Comparison of ENCODE assay signal across 10 mouse cellular contexts in the genomic region with DNA sequence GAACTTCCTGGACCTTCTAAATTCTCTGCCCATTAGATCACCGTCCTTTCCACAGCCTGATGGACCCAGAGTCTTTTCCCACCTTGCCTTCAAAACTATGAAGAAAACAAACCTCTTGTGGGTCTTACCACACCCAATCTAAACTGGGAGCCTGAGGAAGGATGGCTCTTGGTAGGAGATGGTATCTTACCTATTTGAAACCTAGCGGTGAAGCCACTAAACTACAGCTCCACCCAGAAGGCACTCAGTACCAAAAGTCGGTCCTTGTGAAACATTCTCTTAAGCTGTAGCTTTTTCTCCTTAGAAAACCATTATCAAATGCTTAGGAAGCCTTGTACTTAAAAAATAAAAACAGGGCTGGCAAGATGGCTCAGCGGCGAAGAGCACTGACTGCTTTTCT. TPM values are rescaled to one million over a fixed set of nuclear protein-coding genes. Genes with fewer than 3 reads are reported as not detected.
DNase-seq lines count a peak whose midpoint lies in the region; ATAC-seq and TF ChIP-seq lines count a peak whose summit lies in the region.
"Had no signal": no experiment of that assay in that cellular context is flagged by ENCODE, and none has a peak within 500 bp of the region (broad histone marks: within the 10 kb centered on the region; RNA-seq: fewer than 3 reads in every experiment).

No protein-coding gene starts in this region.

- H3K4me2 ChIP-seq in kidney, embryonic 14.5 days (replicated peaks; ENCODE audit: low read depth, low read length), result peak overlapping the region; percentile 82; the same call in 1 of the 2 replicates
- peak overlapping the region; percentile 70 for H3K4me2 ChIP-seq in hindbrain, embryonic 12.5 days (replicated peaks)

- TF ChIP-seq POLR2A in kidney, adult 2 months (IDR thresholded peaks at IDR 0.05; ENCODE audit: low read depth, low read length), result no peak
- no peak for TF ChIP-seq POLR2A in bone marrow, adult 2 months (IDR thresholded peaks at IDR 0.05; ENCODE audit: borderline replicate concordance, control insufficient read depth, low read depth, low read length)

- H3K9me3 ChIP-seq in kidney, embryonic 14.5 days (ENCODE audit: control insufficient read depth, low read length), result no peaks in the 10 kb centered on the region
- H3K9me3 ChIP-seq in hindbrain, embryonic 12.5 days (replicated peaks), result no peaks in the 10 kb centered on the region
- H3K9me3 ChIP-seq: G1E had no signal

- H3K4me3 ChIP-seq in kidney, embryonic 14.5 days (ENCODE audit: low read length), result no peak overlapping the region
- no peak overlapping the region for H3K4me3 ChIP-seq in kidney, adult 2 months (ENCODE audit: insufficient read depth, low read depth, low read length)
- peak overlapping the region; percentile 93 for H3K4me3 ChIP-seq in bone marrow, adult 2 months (replicated peaks; ENCODE audit: control insufficient read depth, low read depth, low read length)
- H3K4me3 ChIP-seq in hindbrain, embryonic 12.5 days, result peak overlapping the region; percentile 67; the same call in 1 of the 2 replicates
- peak overlapping the region; percentile 70; the same call in 1 of the 2 replicates for H3K4me3 ChIP-seq in macrophage (ENCODE audit: inconsistent target)

- H3K79me2 ChIP-seq in macrophage (ENCODE audit: inconsistent target), result peaks cover 23% of the 10 kb centered on the region

- 92% methylated on average over 5 of the region's 5 CpGs for WGBS in kidney, embryonic 14.5 days
- 94% methylated on average over 5 of the region's 5 CpGs for WGBS in kidney, adult 2 months
- WGBS in bone marrow, adult 2 months, result 74% methylated on average over 5 of the region's 5 CpGs
- WGBS in hindbrain, embryonic 12.5 days, result 94% methylated on average over 5 of the region's 5 CpGs
- WGBS in macrophage (ENCODE audit: missing documents), result 98% methylated on average over 5 of the region's 5 CpGs

- TF ChIP-seq CTCF in kidney, adult 2 months (conservative IDR thresholded peaks at IDR 0.05; ENCODE audit: insufficient read depth, insufficient read length, low read depth, low read length), result no peak
- no peak for TF ChIP-seq CTCF in bone marrow, adult 2 months (IDR thresholded peaks at IDR 0.05; ENCODE audit: control insufficient read depth, insufficient read depth, low read length)

- intact Hi-C loops in left cerebral cortex, postnatal 10 days (cut with DNase I), result no loop called here

- ATAC-seq in kidney, embryonic 14.5 days (ENCODE audit: low FRiP score, low TSS enrichment), result no peak
- no peak for ATAC-seq in hindbrain, embryonic 12.5 days (ENCODE audit: low FRiP score)
- ATAC-seq in activated CD4-positive, CD25-positive, alpha-beta regulatory T cell, adult 4 months, result no peak

- peaks cover 3% of the 10 kb centered on the region; the same call in 1 of the 2 replicates for H3K27me3 ChIP-seq in kidney, embryonic 14.5 days (ENCODE audit: control insufficient read depth, insufficient read depth, low read length)
- H3K27me3 ChIP-seq in kidney, adult 2 months (replicated peaks; ENCODE audit: control insufficient read depth, insufficient read depth, low read length), result no peaks in the 10 kb centered on the region
- peaks cover 3% of the 10 kb centered on the region; the same call in 1 of the 2 replicates for H3K27me3 ChIP-seq in hindbrain, embryonic 12.5 days

- no peak overlapping the region for H3K9ac ChIP-seq in kidney, embryonic 14.5 days (ENCODE audit: low read depth, low read length)
- H3K9ac ChIP-seq in hindbrain, embryonic 12.5 days, result peak overlapping the region; percentile 83; the same call in 1 of the 2 replicates

- H3K36me3 ChIP-seq in kidney, embryonic 14.5 days (ENCODE audit: control insufficient read depth, insufficient read depth, low read length), result peaks cover 17% of the 10 kb centered on the region
- no peaks in the 10 kb centered on the region; the same call in 1 of the 2 replicates for H3K36me3 ChIP-seq in kidney, adult 2 months (ENCODE audit: control insufficient read depth, insufficient read depth, low read length)
- H3K36me3 ChIP-seq in hindbrain, embryonic 12.5 days, result peaks cover 13% of the 10 kb centered on the region
- peaks cover 6% of the 10 kb centered on the region; the same call in 1 of the 2 replicates for H3K36me3 ChIP-seq in macrophage (ENCODE audit: inconsistent target)

- no peak for DNase-seq in kidney, adult 2 months
- no peak for DNase-seq in left cerebral cortex, adult 11 months (ENCODE audit: low spot score)
- DNase-seq in left cerebral cortex, postnatal 10 days (ENCODE audit: extremely low spot score in 1 of 2, low spot score in 2 of 2), result no peak
- DNase-seq: thymus, adult 18-20 months had no signal

- peaks cover 38% of the 10 kb centered on the region for H3K4me1 ChIP-seq in kidney, embryonic 14.5 days (ENCODE audit: control insufficient read depth, insufficient read depth, low read length)
- H3K4me1 ChIP-seq in kidney, adult 2 months (ENCODE audit: control insufficient read depth, insufficient read depth, low read length), result peaks cover 7% of the 10 kb centered on the region; the same call in 1 of the 2 replicates
- H3K4me1 ChIP-seq in bone marrow, adult 2 months (ENCODE audit: control insufficient read depth, insufficient read depth, low read length), result peaks cover 7% of the 10 kb centered on the region
- H3K4me1 ChIP-seq in hindbrain, embryonic 12.5 days, result peaks cover 46% of the 10 kb centered on the region

- no peak overlapping the region for H3K27ac ChIP-seq in kidney, embryonic 14.5 days (ENCODE audit: low read depth, low read length)
- no peak overlapping the region for H3K27ac ChIP-seq in kidney, adult 2 months (ENCODE audit: insufficient read depth, low read depth, low read length)
- H3K27ac ChIP-seq in bone marrow, adult 2 months (ENCODE audit: control insufficient read depth, insufficient read depth, low read depth, low read length, poor library complexity), result peak overlapping the region; percentile 92; the same call in 1 of the 2 replicates
- no peak overlapping the region for H3K27ac ChIP-seq in hindbrain, embryonic 12.5 days
- H3K27ac ChIP-seq in macrophage, result no peak overlapping the region

RNA-seq across cellular contexts. Expression of gene Spef1, which starts 1.2 kb away (rescaled TPM):
- polyA plus RNA-seq in kidney, embryonic 14.5 days (2014; fragmentation: Nextera tagmentation; extraction: Ambion mirVana), result 3.4 and 5.1 TPM in 2 replicates
- polyA plus RNA-seq in kidney, adult 2 months (2012; rRNA removed), result 4.6 and 5.2 TPM in 2 replicates
- 9.8 and 12.5 TPM in 2 replicates for polyA plus RNA-seq in bone marrow, adult 2 months (2011; ENCODE audit: insufficient read depth, insufficient read length, low replicate concordance, missing spikeins)
- polyA plus RNA-seq in hindbrain, embryonic 12.5 days (2016; fragmentation: Nextera tagmentation; extraction: Ambion mirVana), result 8.9 and 9.2 TPM in 2 replicates
- 10 to 100 TPM in 1 of 26 experiments, 1 to 10 TPM in 25; 1.3 to 10.1 (median 4.6) TPM for total RNA-seq in macrophage (2018; cell fraction: chromatin; rRNA removed)
- total RNA-seq in macrophage (2018; cell fraction: cytosol; rRNA removed), result 1 to 10 TPM in 24 of 26 experiments, under 1 TPM in 2; 0.84 to 3.6 (median 1.5) TPM
- 10 to 100 TPM in 1 of 26 experiments, 1 to 10 TPM in 25; 1.6 to 10.7 (median 4.0) TPM for total RNA-seq in macrophage (2018; cell fraction: nucleus; rRNA removed)
- polyA plus RNA-seq in macrophage (2018), result 0.98 to 3.7 TPM (median 2.0 TPM) in 3 replicates
- 1 to 10 TPM in 1 of 2 experiments, not detected in 1; 1.3 TPM for polyA plus RNA-seq in activated CD4-positive, CD25-positive, alpha-beta regulatory T cell, adult 4 months (2017; shearing (Covaris generic))
- 10 to 100 TPM; 17.4 to 18.6 TPM for total RNA-seq in left cerebral cortex, postnatal 10 days (2021)

RNA-seq across cellular contexts. Expression of gene Cdc25b, which starts 1.6 kb away (rescaled TPM):
- 41.5 and 55.7 TPM in 2 replicates for polyA plus RNA-seq in kidney, embryonic 14.5 days (2014; fragmentation: Nextera tagmentation; extraction: Ambion mirVana)
- polyA plus RNA-seq in kidney, adult 2 months (2012; rRNA removed), result 12.9 TPM in 2 replicates
- polyA plus RNA-seq in bone marrow, adult 2 months (2011; ENCODE audit: insufficient read depth, insufficient read length, low replicate concordance, missing spikeins), result 179 and 183 TPM in 2 replicates
- polyA plus RNA-seq in hindbrain, embryonic 12.5 days (2016; fragmentation: Nextera tagmentation; extraction: Ambion mirVana), result 69.8 and 85.7 TPM in 2 replicates
- total RNA-seq in macrophage (2018; cell fraction: chromatin; rRNA removed), result 10 to 100 TPM in 13 of 26 experiments, 1 to 10 TPM in 13; 1.6 to 73.3 (median 11.7) TPM
- 10 to 100 TPM in 10 of 26 experiments, 1 to 10 TPM in 16; 3.5 to 20.4 (median 7.8) TPM for total RNA-seq in macrophage (2018; cell fraction: cytosol; rRNA removed)
- 10 to 100 TPM in 11 of 26 experiments, 1 to 10 TPM in 15; 2.7 to 35.5 (median 7.2) TPM for total RNA-seq in macrophage (2018; cell fraction: nucleus; rRNA removed)
- polyA plus RNA-seq in macrophage (2018), result 8.9 to 17.1 TPM (median 9.4 TPM) in 3 replicates
- 10 to 100 TPM; 90.4 to 96.2 TPM for polyA plus RNA-seq in activated CD4-positive, CD25-positive, alpha-beta regulatory T cell, adult 4 months (2017; shearing (Covaris generic))
- total RNA-seq in left cerebral cortex, postnatal 10 days (2021), result 10 to 100 TPM; 17.0 to 17.2 TPM

RNA-seq across cellular contexts. Expression of gene Cenpb, which starts 8.4 kb away (rescaled TPM):
- polyA plus RNA-seq in kidney, embryonic 14.5 days (2014; fragmentation: Nextera tagmentation; extraction: Ambion mirVana), result 6.9 and 8.0 TPM in 2 replicates
- 95.3 and 105 TPM in 2 replicates for polyA plus RNA-seq in kidney, adult 2 months (2012; rRNA removed)
- 22.6 and 28.5 TPM in 2 replicates for polyA plus RNA-seq in bone marrow, adult 2 months (2011; ENCODE audit: insufficient read depth, insufficient read length, low replicate concordance, missing spikeins)
- 18.3 and 18.5 TPM in 2 replicates for polyA plus RNA-seq in hindbrain, embryonic 12.5 days (2016; fragmentation: Nextera tagmentation; extraction: Ambion mirVana)
- total RNA-seq in macrophage (2018; cell fraction: chromatin; rRNA removed), result 10 to 100 TPM; 10.4 to 41.7 (median 15.7) TPM
- 100 to 1,000 TPM in 10 of 26 experiments, 10 to 100 TPM in 16; 66.8 to 122 (median 95.5) TPM for total RNA-seq in macrophage (2018; cell fraction: cytosol; rRNA removed)
- total RNA-seq in macrophage (2018; cell fraction: nucleus; rRNA removed), result 10 to 100 TPM; 29.6 to 95.9 (median 60.9) TPM
- polyA plus RNA-seq in macrophage (2018), result 97.8 to 113 TPM (median 108 TPM) in 3 replicates
- 1 to 10 TPM; 3.0 to 3.1 TPM for polyA plus RNA-seq in activated CD4-positive, CD25-positive, alpha-beta regulatory T cell, adult 4 months (2017; shearing (Covaris generic))
- total RNA-seq in left cerebral cortex, postnatal 10 days (2021), result 10 to 100 TPM; 93.6 to 97.1 TPM

RNA-seq across cellular contexts. Expression of gene Ap5s1, which starts 18.6 kb away (rescaled TPM):
- polyA plus RNA-seq in kidney, embryonic 14.5 days (2014; fragmentation: Nextera tagmentation; extraction: Ambion mirVana), result 22.2 and 23.7 TPM in 2 replicates
- 48.5 and 51.6 TPM in 2 replicates for polyA plus RNA-seq in kidney, adult 2 months (2012; rRNA removed)
- polyA plus RNA-seq in bone marrow, adult 2 months (2011; ENCODE audit: insufficient read depth, insufficient read length, low replicate concordance, missing spikeins), result 12.1 and 14.5 TPM in 2 replicates
- polyA plus RNA-seq in hindbrain, embryonic 12.5 days (2016; fragmentation: Nextera tagmentation; extraction: Ambion mirVana), result 28.4 and 29.1 TPM in 2 replicates
- total RNA-seq in macrophage (2018; cell fraction: chromatin; rRNA removed), result 10 to 100 TPM in 12 of 26 experiments, 1 to 10 TPM in 14; 2.1 to 38.8 (median 9.8) TPM
- total RNA-seq in macrophage (2018; cell fraction: cytosol; rRNA removed), result 10 to 100 TPM in 25 of 26 experiments, 1 to 10 TPM in 1; 8.8 to 37.6 (median 26.1) TPM
- 10 to 100 TPM in 22 of 26 experiments, 1 to 10 TPM in 4; 1.9 to 32.5 (median 19.4) TPM for total RNA-seq in macrophage (2018; cell fraction: nucleus; rRNA removed)
- 16.5 to 31.5 TPM (median 17.0 TPM) in 3 replicates for polyA plus RNA-seq in macrophage (2018)
- 10 to 100 TPM; 14.8 to 23.9 TPM for polyA plus RNA-seq in activated CD4-positive, CD25-positive, alpha-beta regulatory T cell, adult 4 months (2017; shearing (Covaris generic))
- total RNA-seq in left cerebral cortex, postnatal 10 days (2021), result 10 to 100 TPM; 21.2 to 23.6 TPM

RNA-seq across cellular contexts. Expression of gene 1700037H04Rik, which starts 28.4 kb away (rescaled TPM):
- 99.3 and 101 TPM in 2 replicates for polyA plus RNA-seq in kidney, embryonic 14.5 days (2014; fragmentation: Nextera tagmentation; extraction: Ambion mirVana)
- 107 and 112 TPM in 2 replicates for polyA plus RNA-seq in kidney, adult 2 months (2012; rRNA removed)
- polyA plus RNA-seq in bone marrow, adult 2 months (2011; ENCODE audit: insufficient read depth, insufficient read length, low replicate concordance, missing spikeins), result 46.9 and 57.6 TPM in 2 replicates
- polyA plus RNA-seq in hindbrain, embryonic 12.5 days (2016; fragmentation: Nextera tagmentation; extraction: Ambion mirVana), result 87.4 and 89.7 TPM in 2 replicates
- 10 to 100 TPM in 7 of 26 experiments, 1 to 10 TPM in 19; 1.6 to 23.2 (median 8.0) TPM for total RNA-seq in macrophage (2018; cell fraction: chromatin; rRNA removed)
- total RNA-seq in macrophage (2018; cell fraction: cytosol; rRNA removed), result 10 to 100 TPM; 31.6 to 61.2 (median 44.3) TPM
- total RNA-seq in macrophage (2018; cell fraction: nucleus; rRNA removed), result 10 to 100 TPM in 21 of 26 experiments, 1 to 10 TPM in 5; 5.8 to 30.5 (median 16.5) TPM
- polyA plus RNA-seq in macrophage (2018), result 29.5 to 50.1 TPM (median 49.5 TPM) in 3 replicates
- polyA plus RNA-seq in activated CD4-positive, CD25-positive, alpha-beta regulatory T cell, adult 4 months (2017; shearing (Covaris generic)), result 10 to 100 TPM; 37.7 to 47.8 TPM
- 10 to 100 TPM; 69.3 to 74.2 TPM for total RNA-seq in left cerebral cortex, postnatal 10 days (2021)

Comparison
In these comparisons a context has a peak if more than half of its experiments do, and no peak if none do; other contexts are left out.
1. H3K4me3 ChIP-seq: peak in bone marrow, adult 2 months (single experiment), hindbrain, embryonic 12.5 days (single experiment) and macrophage (single experiment); none in kidney, embryonic 14.5 days (single experiment) and kidney, adult 2 months (single experiment).